Mouse (Mus musculus) T-cell, adult 2 months (primary cell): Measurements from ENCODE around the gene Naa10.

Experiments
- DNase-seq: peaks from one replicate; pipeline ENCODE4 v3.0.0; 2022; ENCODE audit warnings: low spot score

Naa10 gene

GRCm38 (mm10) chrX:73921823-73922549, at the start of gene Naa10, which contains the start of gene Arhgap4:
Naa10 (minus strand) TSS chrX:73921944.
Arhgap4 (minus strand) TSS chrX:73921870.
- DNase-seq, result peak; percentile 83

GRCm38 (mm10) chrX:73970781-73971180, 49.0 kb upstream of the Naa10 start:
- no peak for DNase-seq

GRCm38 (mm10) chrX:73969729-73970128, 48.0 kb upstream of the Naa10 start:
- DNase-seq, result no peak

- no peak for DNase-seq
Measured at GRCm38 (mm10) chrX:73969167-73969566, 47.4 kb upstream of the Naa10 start.

GRCm38 (mm10) chrX:73967177-73968075, 45.7 kb upstream of the Naa10 start:
- DNase-seq, result peak; percentile 88

- peak; percentile 87 for DNase-seq
Measured at GRCm38 (mm10) chrX:73966248-73967176, 44.8 kb upstream of the Naa10 start, which contains the start of gene Hcfc1. Hcfc1 (minus strand) TSS chrX:73966357.

GRCm38 (mm10) chrX:73965307-73965706, 43.6 kb upstream of the Naa10 start:
- DNase-seq, result peak; percentile 68

- peak; percentile 35 for DNase-seq
Measured at GRCm38 (mm10) chrX:73964363-73964762, 42.6 kb upstream of the Naa10 start.

GRCm38 (mm10) chrX:73954988-73955387, 33.2 kb upstream of the Naa10 start:
- DNase-seq, result no peak

- DNase-seq, result no peak
Measured at GRCm38 (mm10) chrX:73952603-73953002, 30.9 kb upstream of the Naa10 start.

- no peak for DNase-seq
Measured at GRCm38 (mm10) chrX:73949341-73949740, 27.6 kb upstream of the Naa10 start.

GRCm38 (mm10) chrX:73948647-73949046, 26.9 kb upstream of the Naa10 start:
- DNase-seq, result peak; percentile 66

- no peak for DNase-seq
Measured at GRCm38 (mm10) chrX:73946896-73947295, 25.2 kb upstream of the Naa10 start.

GRCm38 (mm10) chrX:73942294-73942693, 20.6 kb upstream of the Naa10 start:
- DNase-seq, result no peak

- no peak for DNase-seq
Measured at GRCm38 (mm10) chrX:73941860-73942259, 20.1 kb upstream of the Naa10 start.

- no peak for DNase-seq
Measured at GRCm38 (mm10) chrX:73931871-73932270, 10.1 kb upstream of the Naa10 start.

GRCm38 (mm10) chrX:73930402-73931062, 8.8 kb upstream of the Naa10 start, which contains the start of gene Renbp:
Renbp (minus strand) TSS chrX:73930850.
- peak; percentile 44 for DNase-seq

GRCm38 (mm10) chrX:73922550-73922882, 772 bp upstream of the Naa10 start:
- DNase-seq, result no peak

GRCm38 (mm10) chrX:73921285-73921822, 390 bp downstream of the Naa10 start:
- DNase-seq, result no peak

GRCm38 (mm10) chrX:73918631-73919030, 3.1 kb downstream of the Naa10 start:
- DNase-seq, result no peak

- DNase-seq, result no peak
Measured at GRCm38 (mm10) chrX:73916945-73917344, 4.8 kb downstream of the Naa10 start.
